Mouse (Mus musculus): ENCODE results near the gene 2900026A02Rik.

2900026A02Rik gene

DNA sequence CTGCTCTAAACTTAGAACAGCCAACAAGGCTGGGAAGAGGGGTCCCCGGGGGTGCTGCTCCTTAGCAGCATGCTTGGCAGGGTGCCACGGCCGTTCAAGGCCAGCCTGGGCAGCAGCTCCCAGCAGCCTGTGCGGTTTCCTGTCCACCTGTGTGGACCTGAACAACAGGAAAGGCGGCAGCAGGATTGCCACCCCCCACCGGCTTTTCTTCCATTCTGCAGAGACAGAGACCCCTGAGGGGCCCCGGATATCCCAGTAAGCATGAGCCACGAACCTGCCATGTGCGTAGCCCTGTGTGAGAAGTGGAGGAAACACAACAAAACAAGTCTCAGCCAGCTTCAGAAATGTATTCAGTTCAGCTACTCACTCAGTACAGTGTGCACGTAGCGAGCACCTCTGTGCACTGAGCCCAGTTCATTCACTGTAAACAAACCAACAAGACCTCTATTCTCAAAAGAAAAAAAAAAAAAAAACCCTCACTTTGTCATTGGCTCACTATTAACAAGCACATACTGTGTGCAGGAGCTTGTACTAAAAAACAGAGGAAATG lies 69.4 kb downstream of the 2900026A02Rik start:
- in situ Hi-C loops (cut with MseI, MboI) = no loop called here

DNA sequence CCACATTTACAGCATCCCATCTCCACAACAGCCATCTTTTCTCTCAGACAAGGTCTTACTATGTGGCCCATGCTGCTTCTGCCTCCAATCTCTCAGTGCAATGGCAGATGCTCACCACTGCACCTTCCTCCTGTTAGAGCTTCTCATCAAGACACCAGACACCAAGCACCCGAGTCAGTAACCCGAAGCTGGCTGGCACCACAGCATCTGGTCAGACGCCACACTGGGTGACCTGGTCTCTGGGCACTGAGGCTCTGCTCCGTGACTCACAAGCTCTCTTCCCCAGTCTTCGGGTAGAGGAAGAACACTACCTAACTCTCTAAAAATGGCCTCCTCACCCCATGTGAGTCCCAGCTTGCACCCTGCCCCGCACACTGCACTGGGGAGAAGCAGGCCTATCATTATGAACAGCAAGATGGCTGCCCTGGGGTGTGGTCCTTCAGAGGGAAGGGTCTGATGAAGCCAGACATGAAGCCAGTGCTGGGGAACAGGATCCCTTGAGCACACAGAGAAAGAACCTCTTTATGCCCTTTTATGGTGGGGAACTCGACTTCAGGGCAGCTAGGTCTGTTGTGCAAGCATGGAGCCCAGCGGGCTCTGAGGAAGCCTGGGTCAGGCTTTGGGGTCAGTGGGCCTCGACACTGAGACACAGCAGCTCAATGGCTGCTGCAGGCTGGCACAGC lies 70.0 kb downstream of the 2900026A02Rik start:
- in situ Hi-C loops (cut with MseI, MboI) = no loop called here

DNA sequence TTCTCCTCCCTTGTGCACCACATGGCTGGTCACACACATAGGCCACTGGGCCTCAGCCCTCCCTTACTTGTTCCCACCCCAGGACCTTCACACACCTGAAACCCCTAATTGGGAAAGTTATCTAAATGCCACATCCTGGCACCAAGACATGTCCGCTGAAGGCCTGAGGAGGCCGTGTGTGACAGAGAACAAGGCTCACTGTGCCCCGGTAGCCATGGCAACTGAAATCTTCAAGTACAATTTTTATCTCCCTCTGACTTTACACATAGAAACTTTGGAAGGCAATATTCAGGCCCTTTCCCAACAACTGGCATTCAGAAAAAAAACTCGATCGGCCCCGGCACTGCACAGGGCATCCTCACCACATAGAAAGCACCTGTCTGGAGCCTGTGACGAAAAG lies 72.0 kb downstream of the 2900026A02Rik start:
- in situ Hi-C loops (cut with MseI, MboI) = no loop called here

DNA sequence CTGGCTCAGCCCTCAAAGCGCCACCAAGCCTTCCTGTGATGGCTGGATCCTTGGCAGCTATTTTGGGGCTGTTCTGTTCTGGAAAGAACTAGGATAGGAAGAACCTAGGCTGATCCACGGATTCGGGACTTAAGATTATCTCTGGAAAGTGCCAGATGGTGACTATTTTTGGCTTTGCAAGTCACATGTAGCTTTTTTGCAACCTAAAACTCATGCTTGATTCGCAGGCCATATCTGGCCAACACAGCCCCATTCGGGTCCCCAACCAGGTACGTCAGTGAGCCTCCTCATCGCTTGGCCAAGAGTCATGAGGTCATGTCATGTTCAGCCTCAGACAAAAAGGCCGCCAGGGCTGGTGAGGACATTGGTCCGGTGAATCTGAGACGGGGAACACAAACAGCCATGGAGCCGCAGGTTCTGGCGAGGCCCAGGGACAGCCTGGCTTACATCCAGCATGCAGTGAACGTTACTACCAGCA lies 73.0 kb downstream of the 2900026A02Rik start:
- in situ Hi-C loops (cut with MseI, MboI) = no loop called here

DNA sequence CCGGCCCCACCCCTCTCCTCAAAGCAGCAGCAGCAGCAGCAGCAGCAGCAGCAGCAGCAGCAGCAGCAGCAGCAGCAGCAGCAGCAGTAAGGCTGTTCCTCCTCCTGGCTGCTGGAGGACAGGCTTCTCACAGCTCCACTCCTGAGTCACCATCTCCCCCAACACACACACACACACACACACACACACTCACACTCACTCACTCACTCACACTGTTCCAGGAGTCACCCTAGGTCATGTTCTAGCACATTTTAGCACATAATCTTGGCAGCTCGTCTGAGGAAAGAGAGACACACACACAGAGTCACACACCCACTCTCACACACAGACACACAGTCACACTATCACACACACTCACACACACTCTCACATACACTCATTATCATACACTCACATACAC lies 74.4 kb downstream of the 2900026A02Rik start:
- in situ Hi-C loops (cut with MseI, MboI) = no loop called here

DNA sequence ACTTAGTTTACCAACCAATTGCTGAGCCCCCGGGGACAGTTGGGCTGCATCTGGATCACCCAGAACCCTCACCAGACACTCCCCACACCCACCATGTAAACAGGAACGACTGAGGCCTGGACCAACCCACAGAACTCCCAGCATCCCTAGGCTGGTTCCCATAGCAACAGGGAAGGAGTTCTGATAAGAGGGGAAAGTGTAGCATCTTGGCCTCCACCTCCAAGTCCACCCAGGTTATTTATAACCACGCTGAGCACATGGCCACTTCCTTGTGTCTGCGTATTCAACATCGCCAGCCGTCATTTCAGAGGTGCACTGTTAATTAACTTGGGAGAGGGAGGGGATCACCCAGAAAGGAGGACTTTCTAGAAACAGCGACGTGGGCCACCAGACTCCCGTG lies 75.9 kb downstream of the 2900026A02Rik start:
- in situ Hi-C loops (cut with MseI, MboI) = no loop called here

DNA sequence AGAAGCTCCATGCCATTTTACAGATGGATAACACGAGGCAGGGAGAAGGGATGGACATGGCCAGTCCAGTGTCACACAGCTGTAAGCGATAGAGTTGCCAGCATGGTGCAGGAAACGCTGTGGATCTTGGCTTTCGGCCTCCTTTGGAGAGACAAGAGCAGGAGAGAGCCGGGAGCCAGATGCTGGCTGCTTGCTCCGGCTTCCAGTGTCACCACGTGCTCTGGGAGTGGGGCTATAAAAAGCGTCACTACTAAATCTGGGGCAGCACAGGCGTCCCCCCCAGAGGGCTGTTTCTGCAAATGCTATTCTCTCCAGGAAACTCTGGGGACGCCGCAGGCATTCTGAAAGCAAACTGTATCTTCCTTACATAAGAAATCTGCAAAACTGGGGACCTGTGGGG lies 78.5 kb downstream of the 2900026A02Rik start:
- in situ Hi-C loops (cut with MseI, MboI) = loop anchor here in 1 of 2 experiments (5.0 kb wide), 1 partner anchor 35 kb away; no protein-coding TSS in a partner anchor

DNA sequence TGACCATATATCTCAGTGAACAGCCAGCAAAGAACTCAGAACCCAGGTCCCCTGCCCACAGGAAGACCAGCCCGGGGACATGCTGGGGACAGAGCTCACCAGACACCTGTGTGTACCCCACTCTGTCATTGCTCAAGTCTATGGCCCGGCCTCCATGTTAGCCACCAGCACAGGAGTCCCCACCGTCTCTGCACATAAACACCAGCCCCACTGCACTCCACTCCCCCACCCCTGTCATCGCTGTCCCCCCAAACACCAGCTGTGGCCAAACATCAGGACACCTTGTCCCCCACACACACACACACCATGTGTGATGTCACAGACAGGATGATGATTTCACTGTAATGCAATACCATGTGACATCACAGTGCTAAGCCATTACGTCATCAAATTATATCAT lies 79.0 kb downstream of the 2900026A02Rik start:
- in situ Hi-C loops (cut with MseI, MboI) = loop anchor here in 1 of 2 experiments (5.0 kb wide), 1 partner anchor 35 kb away; no protein-coding TSS in a partner anchor

DNA sequence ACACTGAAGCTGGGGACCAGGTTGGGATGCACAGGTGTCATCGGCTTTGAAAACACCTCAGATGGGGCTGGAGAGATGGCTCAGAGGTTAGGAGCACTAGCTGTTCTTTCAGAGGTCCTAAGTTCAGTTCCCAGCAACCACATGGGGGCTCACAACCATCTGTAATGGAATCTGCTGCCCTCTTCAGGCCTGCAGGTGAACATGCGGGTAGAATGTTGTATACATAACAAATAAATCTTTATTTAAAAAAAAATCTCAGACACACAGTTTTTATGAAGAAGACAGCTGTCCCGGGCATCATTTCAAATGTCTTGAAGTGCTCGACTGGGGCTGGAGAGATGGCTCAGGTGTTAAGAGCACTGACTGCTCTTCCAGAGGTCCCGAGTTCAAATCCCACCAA lies 80.2 kb downstream of the 2900026A02Rik start:
- in situ Hi-C loops (cut with MseI, MboI) = loop anchor here in 1 of 2 experiments (5.0 kb wide), 1 partner anchor 34 kb away; no protein-coding TSS in a partner anchor

DNA sequence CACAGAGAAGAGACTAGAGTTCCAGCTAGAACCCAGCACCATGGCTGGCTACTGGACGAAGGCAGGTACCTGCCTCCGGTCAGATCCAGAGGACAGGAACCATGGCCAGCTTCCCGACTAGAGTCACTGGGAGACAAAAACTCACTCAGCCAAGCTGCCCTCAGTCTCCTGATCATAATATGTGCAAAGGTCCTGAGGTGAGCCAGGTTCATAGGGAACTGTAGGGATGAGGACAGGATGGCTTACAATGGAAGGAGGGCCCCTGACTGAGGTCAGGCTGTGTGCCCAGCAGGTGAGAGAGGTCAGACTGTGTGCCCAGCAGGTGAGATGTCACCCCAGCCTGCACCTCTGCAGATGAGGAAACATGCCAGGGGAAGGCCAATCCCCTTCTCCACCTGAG lies 81.0 kb downstream of the 2900026A02Rik start:
- in situ Hi-C loops (cut with MseI, MboI) = loop anchor here in 1 of 2 experiments (5.0 kb wide), 1 partner anchor 33 kb away; no protein-coding TSS in a partner anchor

DNA sequence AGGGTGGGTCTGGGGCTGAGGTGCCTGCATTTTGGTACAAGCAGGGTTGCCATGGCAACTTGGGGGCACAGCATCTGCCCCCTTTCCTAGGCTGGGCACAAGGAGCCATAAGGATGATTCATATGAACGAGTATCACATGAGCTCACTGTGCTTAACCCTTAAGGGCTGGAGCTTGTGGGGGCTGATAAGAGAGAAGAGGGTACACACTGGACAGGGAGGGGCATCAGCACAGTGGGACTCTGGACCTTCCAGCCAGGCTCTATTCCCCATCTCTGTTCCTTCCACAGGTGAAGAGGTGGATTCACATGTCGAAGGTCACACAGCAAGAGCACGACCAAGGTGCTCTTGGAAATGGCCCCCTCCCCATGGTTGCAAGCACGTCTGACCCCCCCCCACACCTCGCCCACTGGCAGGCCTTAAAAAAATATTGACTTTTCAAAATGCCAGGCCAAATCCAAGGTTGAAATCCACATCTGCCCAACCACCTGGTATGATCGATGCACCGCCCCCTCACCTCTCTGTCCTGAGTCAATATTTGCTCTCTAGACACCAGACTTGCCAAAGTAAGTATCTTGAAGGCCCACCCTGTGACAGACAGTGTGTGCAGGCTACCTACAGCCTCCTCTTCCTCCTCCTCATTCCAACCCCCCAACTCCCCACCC lies 81.8 kb downstream of the 2900026A02Rik start:
- in situ Hi-C loops (cut with MseI, MboI) = no loop called here

DNA sequence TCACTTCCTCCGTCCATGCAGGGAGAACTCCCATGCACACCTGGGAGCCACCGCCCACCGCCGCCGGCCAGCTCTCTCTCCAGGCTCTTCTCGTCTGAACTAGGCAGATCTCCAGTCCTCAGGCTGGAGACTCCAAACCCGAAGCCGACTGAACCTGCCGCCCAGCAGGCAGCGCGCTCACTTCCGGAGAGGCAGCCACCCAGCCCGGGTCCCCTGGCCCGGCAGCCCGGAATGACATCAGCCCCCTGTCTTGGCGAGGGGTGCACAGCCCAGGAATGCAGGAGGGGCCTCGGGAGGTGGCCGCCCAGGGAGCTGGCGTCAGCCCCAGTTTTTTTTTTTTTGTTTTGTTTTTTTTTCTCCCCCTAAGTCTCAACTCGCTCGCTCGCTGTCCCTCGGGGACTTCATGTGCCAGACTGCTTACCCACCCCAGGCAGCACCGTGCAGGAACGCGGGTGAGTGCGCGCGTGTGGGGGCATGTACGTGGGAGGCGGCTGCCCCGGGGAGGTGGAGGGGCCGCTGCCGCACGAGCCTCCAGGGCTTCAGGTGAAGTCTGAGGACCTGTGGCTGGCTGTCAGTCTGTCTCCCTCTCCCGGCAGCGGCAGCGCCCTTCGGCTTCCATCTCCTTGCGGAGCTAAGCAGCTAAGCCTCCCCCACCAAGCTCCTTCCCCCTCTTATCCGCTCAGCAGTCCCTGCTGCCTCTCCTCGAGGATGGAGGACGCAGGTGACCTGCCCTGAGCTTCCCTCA lies 82.5 kb downstream of the 2900026A02Rik start:
- in situ Hi-C loops (cut with MseI, MboI) = no loop called here

DNA sequence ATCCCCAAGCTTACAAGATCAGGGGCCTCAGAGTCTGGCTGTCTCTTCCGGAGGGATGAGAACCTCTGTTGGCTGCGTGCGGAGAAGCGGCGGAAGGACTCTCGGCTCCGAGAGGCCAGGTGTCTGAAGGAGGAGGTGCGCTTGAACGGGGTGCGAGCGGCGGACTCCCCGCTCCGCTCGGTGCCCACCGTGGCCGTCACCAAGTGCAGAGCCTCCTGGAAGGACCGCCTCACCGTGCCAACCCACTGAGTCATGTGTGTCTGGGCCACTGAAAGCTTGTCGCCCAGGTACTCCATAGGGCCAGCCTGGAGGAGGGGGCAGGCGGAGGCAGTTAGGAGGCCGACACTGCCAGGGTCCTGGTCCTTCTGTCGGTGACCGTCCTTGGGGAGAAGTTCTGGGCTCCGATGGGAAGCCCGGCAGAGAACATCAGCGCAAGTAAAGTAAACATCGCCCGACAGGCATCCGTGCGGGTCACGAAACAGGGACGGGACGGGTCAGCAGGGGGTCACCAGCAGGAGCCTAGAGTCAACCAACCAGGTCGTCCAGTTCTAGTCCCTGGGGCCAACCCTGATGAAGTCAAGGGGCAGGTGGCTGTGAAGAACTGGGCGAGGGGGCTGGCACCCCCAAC lies 83.2 kb downstream of the 2900026A02Rik start:
- in situ Hi-C loops (cut with MseI, MboI) = no loop called here

DNA sequence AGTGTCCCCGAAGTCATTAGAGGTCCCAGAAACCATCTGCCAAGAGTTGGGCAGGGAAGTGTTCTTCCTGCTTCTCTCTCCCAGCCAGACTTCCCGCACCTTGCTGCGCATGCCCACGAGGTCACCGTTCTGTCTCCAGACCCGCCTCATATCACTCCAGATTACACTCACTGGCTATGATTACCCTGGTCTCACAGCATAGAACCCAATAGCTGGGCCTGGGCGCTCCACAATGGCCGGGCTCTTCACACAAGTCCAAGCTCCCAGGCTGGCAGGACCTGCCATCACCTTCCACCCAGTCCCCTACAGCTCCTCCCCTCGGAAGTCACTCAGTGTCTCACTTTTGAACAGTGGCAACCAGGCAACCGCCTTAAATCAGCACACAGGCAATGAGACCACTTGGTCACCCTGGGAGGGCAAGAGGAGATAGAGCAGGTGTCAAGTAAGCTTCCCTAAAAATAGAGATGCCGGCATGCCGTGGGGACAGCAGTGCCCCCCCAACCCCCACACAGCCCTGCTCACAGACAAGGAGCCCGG lies 84.0 kb downstream of the 2900026A02Rik start:
- in situ Hi-C loops (cut with MseI, MboI) = no loop called here

DNA sequence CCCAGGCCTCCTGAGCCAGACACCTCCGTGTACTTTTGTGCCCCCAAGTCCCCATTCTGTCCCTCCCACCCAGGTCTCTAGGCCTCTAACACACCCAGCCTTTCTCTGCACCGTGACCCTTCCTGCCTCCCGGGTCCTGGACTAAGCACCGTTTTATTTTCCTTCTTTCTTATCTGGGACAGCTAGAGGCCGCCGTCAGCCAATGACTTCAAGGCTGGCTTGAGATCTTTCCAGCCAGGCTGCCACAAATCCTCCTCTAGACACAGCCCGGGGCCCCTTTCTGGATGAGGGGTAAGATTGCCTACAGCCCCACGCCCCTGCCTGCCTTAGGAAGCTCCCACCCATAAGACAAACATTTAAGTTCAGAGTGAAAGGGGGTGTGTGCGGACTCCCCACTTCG lies 85.5 kb downstream of the 2900026A02Rik start:
- in situ Hi-C loops (cut with MseI, MboI) = no loop called here

DNA sequence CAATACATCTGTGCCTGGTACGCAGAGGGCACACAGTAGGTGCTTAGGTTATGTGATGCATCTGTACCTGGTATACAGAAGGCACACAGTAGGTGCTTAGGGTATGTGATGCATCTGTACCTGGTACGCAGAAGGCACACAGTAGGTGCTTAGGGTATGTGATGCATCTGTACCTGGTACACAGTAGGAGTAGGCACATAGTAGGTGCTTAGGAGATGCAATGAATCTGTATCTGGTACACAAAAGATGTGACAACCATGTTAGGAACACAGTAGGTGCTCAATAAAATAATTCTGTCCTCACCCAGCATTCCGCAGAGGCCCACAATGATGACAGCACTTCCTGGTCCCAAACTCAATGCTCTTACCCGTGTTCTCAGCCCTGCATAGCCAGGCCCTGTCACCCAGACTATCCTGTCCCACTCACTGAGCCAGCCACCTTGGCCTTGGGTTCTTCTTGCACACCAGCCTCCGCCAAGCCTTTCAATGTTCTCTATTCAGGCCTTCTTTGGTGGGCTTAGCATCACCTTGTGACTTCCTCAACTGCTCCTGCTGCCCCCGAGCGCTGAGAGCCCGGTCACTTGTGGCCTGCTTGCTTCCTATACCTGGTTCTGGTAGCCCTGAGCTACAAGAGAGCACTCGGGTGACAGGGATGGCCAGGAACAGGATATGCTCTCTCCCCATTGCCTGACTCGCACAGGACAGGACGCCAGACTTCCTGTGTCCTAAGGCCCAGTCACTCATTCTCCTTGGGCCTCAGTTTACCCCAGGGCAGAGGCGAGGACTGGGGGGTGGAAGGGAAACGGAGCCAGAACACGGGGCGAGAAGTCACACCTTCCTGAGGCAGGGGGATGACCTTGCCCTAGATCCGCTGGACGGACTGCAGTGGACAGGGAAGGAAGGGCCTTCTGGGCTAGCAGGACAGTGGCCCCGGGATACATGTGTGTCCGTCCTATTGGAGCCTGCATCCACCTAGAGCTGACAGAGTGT lies 87.0 kb downstream of the 2900026A02Rik start:
- in situ Hi-C loops (cut with MseI, MboI) = no loop called here

DNA sequence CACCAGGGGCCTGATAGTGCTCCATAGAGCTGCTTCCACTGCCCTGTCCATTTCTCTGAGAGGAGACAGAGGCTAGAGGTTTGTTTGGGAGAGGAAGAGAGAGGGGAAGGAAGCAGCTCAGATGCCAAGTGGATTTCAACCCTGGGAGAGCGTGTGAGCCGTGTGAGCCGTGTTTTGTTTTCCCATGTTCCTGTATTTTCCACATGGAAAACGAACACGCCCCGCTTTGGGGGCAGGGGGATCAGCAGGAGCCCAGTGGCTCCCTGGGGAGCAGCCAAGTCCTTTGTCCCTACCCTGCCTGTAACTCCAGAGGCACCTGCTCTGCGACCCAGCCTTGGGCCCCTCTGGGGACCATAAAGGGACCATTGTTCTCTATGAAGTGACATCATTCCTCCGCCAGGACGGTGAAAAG lies 88.0 kb downstream of the 2900026A02Rik start:
- in situ Hi-C loops (cut with MseI, MboI) = no loop called here

DNA sequence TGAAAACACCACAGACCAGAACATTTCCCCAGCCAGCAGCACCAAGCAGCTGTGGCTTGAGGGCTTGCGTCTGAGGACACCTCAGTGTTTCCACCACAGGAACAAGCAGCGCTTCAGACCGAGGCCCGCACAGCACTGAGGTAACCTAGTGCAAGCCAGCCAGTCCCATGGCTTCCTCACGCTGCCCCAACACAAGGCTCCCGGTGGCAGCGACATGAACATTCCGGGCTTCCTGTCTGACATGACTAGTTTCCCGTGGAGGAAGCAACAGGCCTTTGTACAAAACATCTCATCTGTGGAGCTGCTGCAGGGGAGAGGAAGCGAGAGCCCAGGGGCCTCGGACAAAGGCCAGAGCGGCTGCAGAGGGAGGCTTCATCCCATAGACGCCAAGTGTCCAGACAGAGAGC lies 88.4 kb downstream of the 2900026A02Rik start:
- in situ Hi-C loops (cut with MseI, MboI) = no loop called here

DNA sequence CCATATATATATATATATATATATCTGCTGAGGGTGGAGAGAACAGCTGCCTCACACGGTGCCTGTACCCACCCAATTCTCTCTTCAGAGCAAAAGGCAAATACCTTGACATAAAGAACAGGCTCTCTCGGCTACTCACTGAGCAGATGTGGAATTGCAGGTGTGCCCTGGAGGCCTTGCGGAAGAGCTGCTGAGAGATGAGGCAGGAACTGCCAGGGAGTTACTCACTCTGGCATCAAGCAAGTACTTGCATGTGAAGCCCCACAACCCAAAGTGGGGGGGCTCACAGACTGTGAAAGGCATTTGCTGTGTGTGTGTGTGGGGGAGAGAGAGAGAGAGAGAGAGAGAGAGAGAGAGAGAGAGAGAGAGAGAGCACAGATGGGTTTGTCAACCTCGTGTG lies 92.6 kb downstream of the 2900026A02Rik start:
- in situ Hi-C loops (cut with MseI, MboI) = no loop called here

DNA sequence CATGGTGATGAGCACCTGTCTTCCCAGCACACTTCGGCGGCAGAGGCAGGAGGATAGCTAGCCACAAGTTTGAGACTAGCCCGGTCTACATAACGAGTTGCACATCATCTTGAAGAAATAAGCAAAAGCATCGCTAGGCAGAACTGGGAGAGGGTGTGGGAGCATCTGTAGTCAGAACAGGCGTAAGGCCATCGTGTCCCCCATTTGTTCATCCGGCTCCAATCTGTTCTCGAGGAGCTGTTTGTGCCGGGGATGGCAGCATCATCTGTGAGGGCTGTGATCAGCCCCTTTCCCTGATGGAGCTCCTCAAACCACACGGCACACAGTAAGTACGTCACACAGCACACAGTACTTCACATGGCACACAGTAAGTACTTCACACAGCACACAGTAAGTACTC lies 94.6 kb downstream of the 2900026A02Rik start:
- in situ Hi-C loops (cut with MseI, MboI) = no loop called here

Data from mouse trophoblast stem cell (cell line).